Mouse (Mus musculus): ENCODE measurements around the gene 4931440F15Rik.

Gene 4931440F15Rik

DNA sequence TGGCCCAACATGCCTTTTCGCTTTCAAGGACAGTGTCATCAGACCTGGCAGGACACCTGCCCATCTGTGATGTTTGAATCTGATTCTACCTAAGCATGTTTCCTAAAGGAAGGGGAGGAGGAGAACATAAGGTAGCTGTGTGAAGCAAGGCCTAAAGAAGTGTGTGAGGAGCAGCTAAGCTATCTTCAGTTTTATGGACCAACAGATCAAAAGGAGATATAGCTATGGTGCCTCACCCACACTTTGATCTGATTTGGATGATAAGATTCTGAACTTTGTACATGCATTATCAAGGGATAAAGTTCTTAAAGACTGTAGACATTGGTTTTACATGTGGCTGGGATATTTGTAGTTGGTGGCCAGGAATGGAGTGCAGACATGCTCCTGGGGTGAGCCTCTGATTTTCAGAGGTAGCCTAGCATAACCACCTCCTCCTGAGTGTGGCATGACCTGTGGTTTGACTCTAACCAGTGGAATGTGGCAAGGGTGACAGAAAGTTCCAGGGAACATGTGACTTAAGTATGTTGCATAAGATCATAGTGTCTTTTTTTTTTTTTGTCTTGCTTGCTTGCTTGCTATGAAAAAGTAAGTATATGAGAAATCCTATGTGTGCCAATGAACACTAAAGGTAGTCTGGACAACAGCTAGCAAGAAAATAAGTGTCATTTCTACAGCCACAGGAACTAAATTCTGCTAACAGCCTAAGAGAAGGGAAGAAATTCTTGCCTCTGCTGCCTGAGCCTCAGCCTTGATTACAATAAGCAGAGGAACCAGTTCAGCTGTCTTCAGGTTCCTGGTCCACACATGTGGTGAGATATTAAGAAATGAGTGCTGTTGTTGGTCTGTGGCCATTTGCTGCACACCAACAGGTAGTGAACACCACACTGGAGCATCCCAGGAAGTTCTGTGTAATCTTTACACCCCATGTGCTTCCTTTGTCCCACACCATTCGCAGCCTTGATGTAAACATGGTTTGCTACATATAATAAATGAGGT is 23.7 kb downstream of the 4931440F15Rik start:
- DNase-seq: no peak

DNA sequence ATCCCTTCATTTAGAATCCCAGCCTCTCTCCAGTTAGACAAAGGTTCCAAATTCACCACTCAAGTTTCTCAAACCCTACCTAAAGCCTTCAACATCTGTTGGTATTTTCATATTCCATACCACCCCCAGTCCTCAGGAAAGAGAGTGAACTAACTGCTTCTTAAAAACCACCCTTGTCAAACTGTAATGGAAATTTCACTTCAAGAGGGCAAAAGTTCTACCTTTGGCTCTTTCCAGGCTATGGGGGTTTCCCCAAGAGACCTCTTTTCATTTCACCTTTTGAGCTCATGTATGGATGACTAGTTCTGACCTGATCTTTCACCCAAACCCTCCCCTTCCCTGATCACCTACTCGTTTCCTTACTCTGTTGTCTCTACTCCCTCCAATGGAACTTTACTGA is 25.6 kb downstream of the 4931440F15Rik start:
- no peak for DNase-seq

DNA sequence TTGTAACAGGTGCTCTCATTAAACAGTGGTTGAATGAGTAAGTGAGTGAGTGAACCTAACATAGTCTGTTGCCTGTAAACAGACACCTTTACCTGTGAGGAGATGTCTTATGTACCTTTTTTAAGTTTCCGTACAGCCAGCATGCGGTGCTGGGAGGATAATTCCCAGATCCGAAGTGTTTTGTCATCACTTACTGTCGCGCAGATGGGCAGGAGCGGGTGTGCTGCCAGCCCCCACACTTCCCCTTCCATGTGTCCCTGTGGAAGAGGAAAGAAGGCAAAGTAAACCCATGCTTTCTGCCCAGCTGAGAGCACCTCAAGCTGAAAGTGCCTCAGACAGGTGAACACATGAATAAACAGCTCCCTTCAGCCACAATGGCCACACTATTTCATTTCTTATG is 30.4 kb downstream of the 4931440F15Rik start:
- DNase-seq: no peak

DNA sequence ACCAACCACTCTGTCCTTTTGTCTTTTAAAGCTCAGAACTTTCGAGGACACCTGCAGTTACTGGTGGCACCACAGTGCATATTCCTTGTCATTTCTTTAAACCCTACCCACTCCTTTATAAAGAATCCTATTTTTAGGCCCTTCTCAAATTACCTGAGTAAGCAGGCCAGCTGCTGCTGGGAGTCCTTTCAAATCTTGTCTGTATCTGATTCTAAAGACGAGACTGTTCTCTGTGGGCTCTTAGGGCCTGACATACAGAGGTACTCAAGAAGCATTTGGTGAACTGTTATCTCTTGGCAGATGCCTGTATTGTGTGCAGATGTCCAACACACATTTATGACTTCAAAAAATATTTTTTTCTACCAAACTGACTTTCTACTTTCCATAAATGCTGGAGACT is 31.0 kb downstream of the 4931440F15Rik start:
- no peak for DNase-seq

DNA sequence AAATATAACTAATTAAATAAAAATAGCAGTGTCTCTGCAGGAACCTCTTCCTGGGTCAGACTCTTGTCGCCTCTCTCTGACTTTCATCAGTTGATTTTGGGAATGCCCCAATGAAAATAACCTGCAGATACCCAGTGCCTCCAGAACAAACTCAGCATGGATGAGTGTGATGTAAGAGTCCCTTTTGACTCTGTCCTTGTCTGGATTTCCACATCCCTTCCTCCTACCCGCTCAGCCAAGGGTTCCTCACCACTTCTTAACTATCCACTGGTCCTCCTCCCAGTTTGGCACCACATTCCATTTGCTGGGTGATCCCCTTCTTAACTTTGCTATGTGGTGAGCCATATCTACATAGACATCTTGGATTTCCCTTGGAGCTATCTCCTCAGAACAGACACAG is 34.7 kb downstream of the 4931440F15Rik start:
- no peak for DNase-seq

DNA sequence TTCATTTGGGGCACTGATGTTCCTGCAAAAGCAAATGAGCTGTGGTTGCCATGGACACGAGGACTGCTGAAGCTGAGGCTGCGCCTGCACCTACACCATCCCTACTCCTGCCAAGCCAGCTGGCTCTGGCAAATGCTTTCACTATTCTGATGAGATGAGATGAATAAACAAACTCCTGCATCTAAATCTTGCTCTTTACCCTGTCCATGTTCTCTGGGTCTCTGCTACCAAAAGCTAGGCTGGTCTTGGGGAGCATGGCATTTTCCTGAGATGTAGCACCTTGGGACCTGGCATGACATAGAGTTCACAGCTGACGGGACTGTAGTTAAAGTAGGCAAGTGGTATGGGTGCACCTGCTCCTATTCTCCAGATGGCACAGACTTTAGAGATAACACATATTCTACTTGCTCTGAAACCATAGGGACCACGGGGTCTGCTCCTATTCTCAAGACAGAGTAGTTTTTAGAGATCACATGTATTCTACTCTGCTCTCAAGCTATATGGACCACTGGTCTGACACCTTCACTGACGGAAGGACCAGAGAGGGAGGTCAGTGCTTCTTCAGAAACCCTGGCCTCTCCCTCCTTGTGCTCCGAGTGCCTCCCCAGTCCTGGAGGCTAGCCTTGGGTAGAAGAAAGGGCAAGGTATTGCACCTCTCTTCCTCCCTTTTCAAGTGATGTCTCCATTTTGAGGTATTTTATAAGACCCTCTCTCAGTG is 36.4 kb downstream of the 4931440F15Rik start:
- DNase-seq: no peak

DNA sequence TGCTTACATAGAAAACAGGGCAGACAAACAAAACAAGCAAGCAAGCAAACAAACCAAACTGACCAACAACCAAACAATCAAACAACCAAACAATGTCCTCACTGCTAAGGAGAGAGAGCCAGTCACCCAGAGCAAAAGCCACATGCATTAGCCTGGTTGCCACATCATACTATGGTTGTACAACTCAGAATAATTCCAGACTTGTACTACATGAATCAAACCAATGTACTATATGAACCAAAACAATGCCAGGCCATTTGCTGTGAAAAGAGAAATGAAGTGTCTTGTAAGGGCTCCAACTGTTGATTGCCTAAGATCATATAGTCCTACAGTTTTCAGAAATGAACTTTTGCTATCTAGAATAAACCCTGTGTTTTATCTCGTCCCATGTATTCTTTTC is 37.0 kb downstream of the 4931440F15Rik start:
- DNase-seq: no peak

DNA sequence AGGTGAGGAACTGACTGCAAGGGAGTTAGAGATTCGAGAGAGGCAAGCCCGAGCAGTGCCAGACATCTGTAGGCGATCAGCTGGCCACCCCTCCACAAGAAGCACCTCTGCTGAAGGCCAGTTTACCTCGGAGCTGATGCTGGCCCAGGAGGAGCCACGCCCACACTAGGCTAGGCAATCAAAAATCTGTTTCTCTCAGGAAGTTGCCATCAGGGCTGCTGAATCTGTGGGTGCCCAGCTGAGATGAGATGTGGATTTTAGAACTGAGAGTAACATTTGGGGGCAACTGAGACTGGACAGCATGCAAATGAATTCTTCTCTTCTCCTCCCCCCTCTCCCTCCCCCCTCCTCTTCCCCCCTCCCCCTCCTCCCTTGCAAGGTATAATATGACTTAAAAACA is 38.0 kb downstream of the 4931440F15Rik start:
- no peak for DNase-seq

DNA sequence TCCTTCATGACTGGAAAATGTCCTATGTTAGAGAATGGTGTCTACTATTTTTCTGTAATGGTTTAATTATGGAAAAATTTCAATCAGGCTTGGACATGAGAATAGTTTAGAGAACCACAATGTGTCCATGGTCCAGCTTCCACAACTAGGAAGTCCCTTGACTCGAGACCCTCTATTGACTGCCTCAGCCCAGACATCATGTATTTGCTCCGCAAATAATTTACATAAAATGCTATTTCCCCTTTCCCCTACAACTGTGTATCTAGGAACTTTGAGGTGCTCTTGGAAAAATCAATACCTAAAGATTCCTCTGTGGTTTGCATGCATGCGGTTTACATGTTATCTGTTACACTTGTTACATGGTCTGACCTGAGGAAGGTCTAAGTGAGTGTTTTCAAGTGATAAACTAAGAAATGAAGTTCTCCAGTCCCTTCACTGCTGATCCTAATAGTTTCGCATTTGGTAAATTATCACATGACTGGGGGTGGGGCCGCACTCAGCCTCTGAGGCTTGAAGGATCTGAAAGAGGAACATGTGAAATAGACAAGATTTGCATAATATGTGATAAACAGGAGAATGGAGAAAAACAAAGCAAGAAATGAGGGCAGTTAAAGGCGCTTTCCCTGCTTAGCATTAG is 38.8 kb downstream of the 4931440F15Rik start:
- DNase-seq: no peak

DNA sequence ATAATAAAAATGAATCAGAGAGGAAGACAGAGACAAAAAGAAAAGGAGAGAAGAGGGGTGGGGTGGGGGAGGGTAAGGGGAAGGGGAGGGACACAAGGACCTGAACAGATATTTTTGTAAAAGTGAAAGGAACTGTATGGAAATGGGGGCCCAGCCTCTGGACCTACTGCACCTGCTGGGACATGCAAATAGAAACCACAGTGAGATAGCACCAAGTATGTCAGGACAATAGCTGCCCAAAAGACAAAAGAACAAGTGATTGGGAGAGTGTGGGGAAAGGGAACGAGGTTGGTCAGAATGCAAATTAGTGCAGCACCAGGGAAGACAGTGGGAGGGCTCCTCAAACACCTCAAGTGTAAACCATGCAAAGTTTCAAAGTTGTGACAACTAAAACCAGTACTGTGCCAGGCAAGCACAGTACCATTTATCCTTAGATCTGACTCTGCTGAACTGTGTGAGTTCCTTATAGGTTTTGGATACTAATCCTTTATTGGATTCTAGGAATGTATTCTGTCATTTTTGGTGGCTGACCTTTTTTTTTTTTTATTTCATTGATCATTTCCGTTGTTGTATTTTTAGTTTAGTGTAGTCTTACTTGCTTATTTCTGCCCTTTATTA is 46.0 kb downstream of the 4931440F15Rik start:
- DNase-seq: no peak

DNA sequence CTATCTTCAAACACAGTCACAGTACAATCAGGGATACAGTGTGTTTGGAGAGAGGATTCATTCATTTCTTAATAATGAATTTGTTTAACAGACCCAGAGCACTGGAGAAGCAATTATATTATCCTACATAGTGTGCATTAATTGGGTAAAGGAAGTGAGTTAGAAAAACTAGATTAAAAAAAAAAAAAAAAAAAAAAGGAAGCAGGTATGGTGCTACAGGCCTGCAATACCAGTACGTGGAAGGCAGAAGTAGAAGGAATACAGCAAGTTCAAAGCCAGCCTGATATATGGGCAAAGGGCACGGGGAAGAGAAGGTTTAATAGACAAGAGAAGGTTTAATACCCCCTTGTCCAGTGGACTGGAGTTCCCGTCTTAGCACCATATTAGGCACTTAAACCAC is 46.5 kb downstream of the 4931440F15Rik start:
- no peak for DNase-seq

DNA sequence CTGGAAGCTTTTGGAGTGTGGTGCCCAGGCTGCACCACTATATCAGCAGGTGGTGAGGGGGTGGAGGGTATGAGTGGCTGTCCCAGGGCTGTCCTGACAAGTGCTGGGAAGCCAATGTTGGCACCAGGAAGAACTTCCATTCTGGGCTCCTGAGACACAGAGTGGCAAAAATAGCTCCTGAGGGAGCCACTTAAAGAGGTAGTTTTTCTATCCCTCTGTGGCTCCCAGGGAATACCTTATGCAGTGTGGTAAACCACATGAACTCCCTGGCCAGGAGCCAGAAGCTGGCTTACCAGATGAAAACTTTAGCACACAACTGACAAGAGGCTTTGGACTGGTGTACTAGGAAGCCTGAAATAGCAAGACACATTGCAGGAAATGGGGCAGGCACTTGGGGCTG is 47.5 kb downstream of the 4931440F15Rik start:
- DNase-seq: no peak

DNA sequence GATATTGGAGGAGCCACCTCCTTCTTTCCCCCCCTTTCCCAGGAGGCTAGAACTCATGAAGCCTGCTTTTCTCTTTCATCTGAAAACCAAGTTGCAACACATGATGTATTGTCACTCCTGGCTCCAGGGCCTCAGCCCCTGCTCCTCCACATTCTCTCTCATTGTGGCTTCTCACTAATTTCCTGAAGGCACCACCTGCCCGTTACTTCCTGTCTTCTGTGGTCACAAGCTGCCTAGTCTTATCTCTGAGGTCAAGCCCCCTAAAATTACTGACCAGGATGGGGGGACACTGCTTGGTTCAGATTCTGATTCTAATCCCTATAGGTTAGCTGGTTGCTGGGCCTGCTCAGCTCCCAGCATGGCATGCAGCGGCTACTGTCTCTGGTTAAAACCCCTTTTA is 50.7 kb downstream of the 4931440F15Rik start:
- peak; percentile 7 for DNase-seq

DNA sequence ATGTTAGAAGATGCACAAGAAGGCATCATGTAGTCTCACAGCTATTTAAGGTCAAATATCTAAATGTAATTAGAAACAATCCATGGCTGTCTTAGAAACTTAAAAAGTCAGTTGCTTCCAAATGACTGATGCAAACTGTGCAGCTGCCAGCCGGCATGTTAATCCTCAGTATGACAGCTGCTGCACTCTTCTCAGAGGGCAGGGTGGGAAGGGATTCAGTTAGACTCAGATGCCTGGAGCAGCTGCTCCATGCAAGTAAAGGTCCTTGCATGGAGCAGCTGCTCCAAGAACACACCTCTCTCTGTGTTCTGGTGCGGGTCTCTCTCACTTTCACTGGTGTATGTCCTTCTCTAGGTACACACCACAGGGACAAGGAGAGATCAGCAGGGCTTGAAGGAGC is 51.2 kb downstream of the 4931440F15Rik start:
- no peak for DNase-seq
